Mouse (Mus musculus): Measurements from ENCODE around the gene Prkag3. TPM values are rescaled to one million over a fixed set of nuclear protein-coding genes. Genes with fewer than 3 reads are reported as not detected.

Prkag3 gene
- polyA plus RNA-seq, 1 experiment, result 24.6 TPM

DNA sequence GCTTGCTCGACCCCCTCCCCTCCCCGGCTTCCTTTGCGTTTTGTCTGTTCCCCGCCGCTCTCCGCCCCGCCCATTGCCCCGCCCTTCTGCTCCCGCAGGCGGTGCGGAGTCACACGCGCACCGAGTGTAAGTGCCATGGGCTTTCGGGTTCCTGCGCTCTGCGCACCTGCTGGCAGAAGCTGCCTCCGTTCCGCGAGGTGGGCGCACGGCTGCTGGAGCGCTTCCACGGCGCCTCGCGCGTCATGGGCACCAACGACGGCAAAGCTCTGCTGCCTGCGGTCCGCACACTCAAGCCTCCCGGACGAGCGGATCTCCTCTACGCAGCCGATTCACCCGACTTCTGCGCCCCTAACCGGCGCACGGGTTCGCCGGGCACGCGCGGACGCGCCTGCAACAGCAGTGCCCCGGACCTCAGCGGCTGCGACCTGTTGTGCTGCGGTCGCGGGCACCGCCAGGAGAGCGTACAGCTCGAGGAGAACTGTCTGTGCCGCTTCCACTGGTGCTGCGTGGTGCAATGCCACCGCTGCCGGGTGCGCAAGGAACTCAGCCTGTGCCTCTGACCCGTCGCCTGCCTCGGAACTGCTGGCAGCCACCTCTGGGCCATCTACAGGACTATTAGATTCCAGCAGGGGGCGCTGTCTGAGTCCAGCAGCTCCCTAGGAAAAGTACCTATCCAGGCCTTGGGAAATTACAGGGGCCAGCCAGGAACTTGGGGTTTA, 35.2 kb upstream of the Prkag3 start:
- TF ChIP-seq TCF12 (IDR thresholded peaks at IDR 0.05; ENCODE audit: insufficient read depth, poor library complexity, severe bottlenecking) (no peak), TCF3 (IDR thresholded peaks at IDR 0.05; ENCODE audit: insufficient read length, low read depth) (no peak), REST (IDR thresholded peaks at IDR 0.05; ENCODE audit: insufficient read depth, insufficient read length) (no peak), POLR2AphosphoS2 (IDR thresholded peaks at IDR 0.05; ENCODE audit: insufficient read length, low read depth) (no peak), SRF (IDR thresholded peaks at IDR 0.05; ENCODE audit: control insufficient read depth, insufficient read length, low read depth) (no peak), CEBPB (IDR thresholded peaks at IDR 0.05; ENCODE audit: insufficient read depth, poor library complexity, severe bottlenecking) (no peak), MYOD1 (IDR thresholded peaks at IDR 0.05; ENCODE audit: control insufficient read depth in 1 of 3, insufficient read length in 2 of 3, low read depth in 2 of 3) (no peak)
- Histone ChIP-seq H3K36me3 (ENCODE audit: control insufficient read depth, insufficient read depth) (no peaks in the 10 kb centered on the region), H3K79me2 (ENCODE audit: control insufficient read depth, insufficient read depth) (no peaks in the 10 kb centered on the region), H3K27me3 (ENCODE audit: control insufficient read depth, insufficient read depth, insufficient read length) (peaks cover 8% of the 10 kb centered on the region), H3K4me2 (ENCODE audit: low read depth) (peak overlapping the region; percentile 66), H3ac (ENCODE audit: control insufficient read depth, insufficient read length) (peak overlapping the region; percentile 7), H3K4me3 (no peak overlapping the region)

GRCm38 (mm10) chr1:74783554-74783953, 34.5 kb upstream of the Prkag3 start:
- no peak overlapping the region for H3K4me3 ChIP-seq
- no peaks in the 10 kb centered on the region for H3K36me3 ChIP-seq (ENCODE audit: control insufficient read depth, insufficient read depth)
- H3K79me2 ChIP-seq (ENCODE audit: control insufficient read depth, insufficient read depth), result no peaks in the 10 kb centered on the region
- H3K27me3 ChIP-seq (ENCODE audit: control insufficient read depth, insufficient read depth, insufficient read length), result peaks cover 8% of the 10 kb centered on the region
- H3K4me2 ChIP-seq (ENCODE audit: low read depth), result peak overlapping the region; percentile 66
- H3ac ChIP-seq (ENCODE audit: control insufficient read depth, insufficient read length), result no peak overlapping the region
- no peak for TF ChIP-seq USF1 (IDR thresholded peaks at IDR 0.05; ENCODE audit: low read depth)
- no peak for TF ChIP-seq E2F4 (IDR thresholded peaks at IDR 0.05; ENCODE audit: insufficient read depth)
- no peak for TF ChIP-seq POLR2A (IDR thresholded peaks at IDR 0.05; ENCODE audit: insufficient read length, low read depth)
- TF ChIP-seq SRF (IDR thresholded peaks at IDR 0.05; ENCODE audit: control insufficient read depth, insufficient read length, low read depth), result no peak
- TF ChIP-seq MYOD1 (IDR thresholded peaks at IDR 0.05; ENCODE audit: control insufficient read depth in 1 of 3, insufficient read length in 2 of 3, low read depth in 2 of 3), result peak in 1 of 3 experiments; percentile 13
- TF ChIP-seq REST (IDR thresholded peaks at IDR 0.05; ENCODE audit: insufficient read depth, insufficient read length), result no peak
- TF ChIP-seq TCF3 (IDR thresholded peaks at IDR 0.05; ENCODE audit: insufficient read length, low read depth), result no peak
- peak in 1 of 3 experiments; percentile 47 for TF ChIP-seq MYOG (IDR thresholded peaks at IDR 0.05; ENCODE audit: control insufficient read depth in 1 of 3, insufficient read depth in 1 of 3, insufficient read length in 2 of 3, low read depth in 2 of 3)
- no peak for TF ChIP-seq MAX (IDR thresholded peaks at IDR 0.05; ENCODE audit: low read depth)

GRCm38 (mm10) chr1:74782045-74782444, 33.0 kb upstream of the Prkag3 start:
- H3K4me3 ChIP-seq, result no peak overlapping the region
- no peaks in the 10 kb centered on the region for H3K36me3 ChIP-seq (ENCODE audit: control insufficient read depth, insufficient read depth)
- no peaks in the 10 kb centered on the region for H3K79me2 ChIP-seq (ENCODE audit: control insufficient read depth, insufficient read depth)
- no peak overlapping the region for H3ac ChIP-seq (ENCODE audit: control insufficient read depth, insufficient read length)
- H3K27me3 ChIP-seq (ENCODE audit: control insufficient read depth, insufficient read depth, insufficient read length), result peaks cover 8% of the 10 kb centered on the region
- TF ChIP-seq SRF (IDR thresholded peaks at IDR 0.05; ENCODE audit: control insufficient read depth, insufficient read length, low read depth) (no peak), POLR2A (IDR thresholded peaks at IDR 0.05; ENCODE audit: insufficient read length, low read depth) (no peak), MAX (IDR thresholded peaks at IDR 0.05; ENCODE audit: low read depth) (no peak), POLR2AphosphoS2 (IDR thresholded peaks at IDR 0.05; ENCODE audit: insufficient read length, low read depth) (no peak), E2F4 (IDR thresholded peaks at IDR 0.05; ENCODE audit: insufficient read depth) (no peak), MYOG (IDR thresholded peaks at IDR 0.05; ENCODE audit: control insufficient read depth in 1 of 3, insufficient read depth in 1 of 3, insufficient read length in 2 of 3, low read depth in 2 of 3) (no peak), TCF12 (IDR thresholded peaks at IDR 0.05; ENCODE audit: insufficient read depth, poor library complexity, severe bottlenecking) (no peak), MYOD1 (IDR thresholded peaks at IDR 0.05; ENCODE audit: control insufficient read depth in 1 of 3, insufficient read length in 2 of 3, low read depth in 2 of 3) (no peak), TCF3 (IDR thresholded peaks at IDR 0.05; ENCODE audit: insufficient read length, low read depth) (no peak), USF1 (IDR thresholded peaks at IDR 0.05; ENCODE audit: low read depth) (no peak), REST (IDR thresholded peaks at IDR 0.05; ENCODE audit: insufficient read depth, insufficient read length) (no peak), CEBPB (IDR thresholded peaks at IDR 0.05; ENCODE audit: insufficient read depth, poor library complexity, severe bottlenecking) (no peak)
- H3K4me2 ChIP-seq (ENCODE audit: low read depth), result no peak overlapping the region

DNA sequence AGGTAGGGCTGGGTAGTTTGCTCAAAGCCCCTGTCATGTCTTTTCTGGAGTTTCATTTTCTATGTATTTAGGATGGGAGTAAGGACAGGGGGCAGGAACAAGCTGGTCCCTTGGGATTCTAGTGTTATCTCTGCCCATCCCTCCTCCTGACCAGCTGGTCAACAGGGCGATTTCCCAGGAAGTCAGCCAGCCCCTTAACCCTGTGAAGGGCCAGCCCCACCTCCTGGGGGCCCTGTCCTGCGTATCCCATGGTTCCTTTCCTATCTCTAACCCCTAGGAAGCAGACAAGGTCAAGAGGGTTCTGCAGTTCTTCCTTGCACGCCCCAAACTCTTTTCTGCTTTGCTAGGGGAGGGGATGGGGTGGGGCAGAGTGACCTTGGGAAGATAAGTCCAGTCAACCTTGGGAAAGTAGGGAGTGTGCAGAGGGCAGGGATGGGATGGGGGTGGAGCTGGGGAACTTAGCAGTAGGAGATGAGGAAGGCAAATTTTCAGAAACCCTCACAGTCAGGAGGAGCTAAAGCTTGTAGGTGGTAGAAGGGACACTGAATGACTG, 30.0 kb upstream of the Prkag3 start:
- no peak for TF ChIP-seq REST (IDR thresholded peaks at IDR 0.05; ENCODE audit: insufficient read depth, insufficient read length)
- TF ChIP-seq MYOG (IDR thresholded peaks at IDR 0.05; ENCODE audit: control insufficient read depth in 1 of 3, insufficient read depth in 1 of 3, insufficient read length in 2 of 3, low read depth in 2 of 3), result no peak
- peaks cover 2% of the 10 kb centered on the region for H3K27me3 ChIP-seq (ENCODE audit: control insufficient read depth, insufficient read depth, insufficient read length)
- H3K36me3 ChIP-seq (ENCODE audit: control insufficient read depth, insufficient read depth), result no peaks in the 10 kb centered on the region
- H3ac ChIP-seq (ENCODE audit: control insufficient read depth, insufficient read length), result no peak overlapping the region
- no peak overlapping the region for H3K4me3 ChIP-seq
- no peak overlapping the region for H3K4me2 ChIP-seq (ENCODE audit: low read depth)
- no peaks in the 10 kb centered on the region for H3K79me2 ChIP-seq (ENCODE audit: control insufficient read depth, insufficient read depth)

DNA sequence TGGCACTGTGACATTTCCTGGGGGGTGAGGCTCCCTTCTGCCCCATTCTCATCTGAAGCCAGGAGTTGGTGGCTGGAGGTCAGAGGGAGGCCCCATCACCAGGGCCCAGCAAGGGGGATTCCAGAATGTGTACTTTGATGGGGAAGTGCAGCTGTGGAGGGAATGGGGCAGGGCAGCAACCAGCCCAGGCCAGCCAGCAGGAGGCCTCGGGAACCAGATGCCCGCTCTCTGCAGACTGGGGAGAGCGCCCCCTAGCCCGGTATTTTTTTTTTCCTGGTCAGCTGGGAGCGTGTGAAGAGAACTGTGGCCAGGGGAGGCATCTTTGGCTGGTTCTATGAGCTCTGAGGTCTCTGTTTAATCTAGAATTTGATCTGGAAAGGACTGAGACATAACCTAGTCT, 26.8 kb upstream of the Prkag3 start:
- H3K36me3 ChIP-seq (ENCODE audit: control insufficient read depth, insufficient read depth), result no peaks in the 10 kb centered on the region
- H3K4me2 ChIP-seq (ENCODE audit: low read depth), result no peak overlapping the region
- no peak overlapping the region for H3ac ChIP-seq (ENCODE audit: control insufficient read depth, insufficient read length)
- no peak overlapping the region for H3K4me3 ChIP-seq
- H3K27me3 ChIP-seq (ENCODE audit: control insufficient read depth, insufficient read depth, insufficient read length), result peaks cover 7% of the 10 kb centered on the region
- H3K79me2 ChIP-seq (ENCODE audit: control insufficient read depth, insufficient read depth), result no peaks in the 10 kb centered on the region
- TF ChIP-seq CEBPB (IDR thresholded peaks at IDR 0.05; ENCODE audit: insufficient read depth, poor library complexity, severe bottlenecking) (no peak), E2F4 (IDR thresholded peaks at IDR 0.05; ENCODE audit: insufficient read depth) (no peak), REST (IDR thresholded peaks at IDR 0.05; ENCODE audit: insufficient read depth, insufficient read length) (no peak), USF1 (IDR thresholded peaks at IDR 0.05; ENCODE audit: low read depth) (no peak), POLR2A (IDR thresholded peaks at IDR 0.05; ENCODE audit: insufficient read length, low read depth) (no peak), MYOD1 (IDR thresholded peaks at IDR 0.05; ENCODE audit: control insufficient read depth in 1 of 3, insufficient read length in 2 of 3, low read depth in 2 of 3) (no peak)
